Mouse (Mus musculus) brown adipose tissue, adult 24 weeks (tissue): ENCODE measurements around the gene Glt1d1. TPM values are rescaled to one million over a fixed set of nuclear protein-coding genes. Genes with fewer than 3 reads are reported as not detected.

Experiments used
- H3K27ac ChIP-seq: fragments of 200-500 bp; replicated peaks from 2 replicates; pipeline ENCODE4 v1.5.1; 2012; ENCODE audit warnings: low read depth, mild to moderate bottlenecking, low read length
- H3K4me1 ChIP-seq: fragments of 200-500 bp; 2 replicates; pipeline ENCODE4 v1.6.1; 2012; ENCODE audit warnings: low read length, mixed read lengths; ENCODE audit not compliant: control insufficient read depth, insufficient read depth, insufficient read length
- H3K4me3 ChIP-seq: fragments of 200-500 bp; 2 replicates; pipeline ENCODE4 v1.5.1; 2012; ENCODE audit warnings: low read depth, mild to moderate bottlenecking, low read length, moderate library complexity; ENCODE audit not compliant: insufficient read depth
- polyA plus RNA-seq: library from polyadenylated mRNA; stranded (reverse); fragments of >200 nt; gene quantifications from 2 replicates; pipeline ENCODE4 v1.2.4, GENCODE M21; 2012; ENCODE audit not compliant: missing spikeins, insufficient read depth, insufficient read length

The Glt1d1 gene
- polyA plus RNA-seq: not detected in 2 replicates

- no peak within 1 kb of the TSS for H3K27ac ChIP-seq
- peak within 1 kb of the TSS; percentile 54 for H3K4me3 ChIP-seq
- H3K4me1 ChIP-seq: no peaks in the 10 kb centered on the region
These were observed at the start of gene Glt1d1, which contains the start of gene Slc15a4 for GRCm38 (mm10) chr5:127632167-127633145. TSS of gene Glt1d1 (plus strand) at chr5:127632262. TSS of gene Slc15a4 (minus strand) at chr5:127632897.

GRCm38 (mm10) chr5:127583658-127584057 lies 48.4 kb upstream of the Glt1d1 start:
- Histone ChIP-seq H3K27ac (no peak overlapping the region), H3K4me3 (no peak overlapping the region), H3K4me1 (no peaks in the 10 kb centered on the region)

- no peak overlapping the region for H3K27ac ChIP-seq
- H3K4me3 ChIP-seq: no peak overlapping the region
- H3K4me1 ChIP-seq: no peaks in the 10 kb centered on the region
These were observed 44.2 kb upstream of the Glt1d1 start for GRCm38 (mm10) chr5:127587854-127588253.

GRCm38 (mm10) chr5:127592406-127592805 lies 39.7 kb upstream of the Glt1d1 start:
- Histone ChIP-seq H3K4me1 (no peaks in the 10 kb centered on the region), H3K27ac (no peak overlapping the region), H3K4me3 (no peak overlapping the region)

- no peak overlapping the region for H3K27ac ChIP-seq
- H3K4me3 ChIP-seq: no peak overlapping the region
- H3K4me1 ChIP-seq: no peaks in the 10 kb centered on the region
These were observed 39.2 kb upstream of the Glt1d1 start for GRCm38 (mm10) chr5:127592854-127593253.

- Histone ChIP-seq H3K27ac (no peak overlapping the region), H3K4me1 (no peaks in the 10 kb centered on the region), H3K4me3 (no peak overlapping the region)
These were observed 36.4 kb upstream of the Glt1d1 start for GRCm38 (mm10) chr5:127595676-127596075.

- H3K4me1 ChIP-seq: no peaks in the 10 kb centered on the region
- H3K27ac ChIP-seq: no peak overlapping the region
- no peak overlapping the region for H3K4me3 ChIP-seq
These were observed 35.2 kb upstream of the Glt1d1 start for GRCm38 (mm10) chr5:127596862-127597261.

GRCm38 (mm10) chr5:127602996-127603395 lies 29.1 kb upstream of the Glt1d1 start:
- Histone ChIP-seq H3K4me1 (peaks cover 6% of the 10 kb centered on the region; the same call in 1 of the 2 replicates), H3K4me3 (no peak overlapping the region), H3K27ac (no peak overlapping the region)

GRCm38 (mm10) chr5:127607507-127607906 lies 24.6 kb upstream of the Glt1d1 start:
- H3K4me3 ChIP-seq: no peak overlapping the region
- H3K4me1 ChIP-seq: peaks cover 20% of the 10 kb centered on the region
- H3K27ac ChIP-seq: peak overlapping the region; percentile 12; the same call in 1 of the 2 replicates

GRCm38 (mm10) chr5:127609191-127609714 lies 22.8 kb upstream of the Glt1d1 start:
- Histone ChIP-seq H3K4me3 (no peak overlapping the region), H3K27ac (0 out of 2 replicates have a peak overlapping the region, but pooled peaks have one; percentile 3), H3K4me1 (peaks cover 25% of the 10 kb centered on the region)

- Histone ChIP-seq H3K27ac (peak overlapping the region; percentile 81), H3K4me3 (no peak overlapping the region), H3K4me1 (peaks cover 35% of the 10 kb centered on the region)
These were observed 21.1 kb upstream of the Glt1d1 start for GRCm38 (mm10) chr5:127610787-127611509.

- Histone ChIP-seq H3K4me1 (peaks cover 40% of the 10 kb centered on the region), H3K4me3 (no peak overlapping the region), H3K27ac (peak overlapping the region; percentile 73)
These were observed 20.2 kb upstream of the Glt1d1 start for GRCm38 (mm10) chr5:127611881-127612280.

GRCm38 (mm10) chr5:127612397-127612796 lies 19.7 kb upstream of the Glt1d1 start:
- no peak overlapping the region; the same call in 1 of the 2 replicates for H3K27ac ChIP-seq
- H3K4me3 ChIP-seq: no peak overlapping the region
- H3K4me1 ChIP-seq: peaks cover 38% of the 10 kb centered on the region

- Histone ChIP-seq H3K4me1 (peaks cover 26% of the 10 kb centered on the region), H3K27ac (peak overlapping the region; percentile 36; the same call in 1 of the 2 replicates), H3K4me3 (peak overlapping the region; percentile 78)
These were observed 16.6 kb upstream of the Glt1d1 start for GRCm38 (mm10) chr5:127615459-127615858.

- peak overlapping the region; percentile 36; the same call in 1 of the 2 replicates for H3K27ac ChIP-seq
- peak overlapping the region; percentile 78 for H3K4me3 ChIP-seq
- peaks cover 26% of the 10 kb centered on the region for H3K4me1 ChIP-seq
These were observed 15.9 kb upstream of the Glt1d1 start for GRCm38 (mm10) chr5:127616151-127616550.
